Mouse (Mus musculus) gonadal fat pad, adult 2 months (tissue): Measurements from ENCODE around the gene Ccdc88c. TPM values are rescaled to one million over a fixed set of nuclear protein-coding genes. Genes with fewer than 3 reads are reported as not detected.

Experiments
- DNase-seq: peaks from one replicate; pipeline ENCODE4 v3.0.0-alpha.2; 2012; ENCODE audit warnings: low read depth
- polyA plus RNA-seq: library from polyadenylated mRNA; depleted of rRNA; stranded (reverse); fragments of >200 nt; gene quantifications from 2 replicates; pipeline ENCODE4 v1.2.3, GENCODE M21; 2012; rRNA removed

The Ccdc88c gene
- polyA plus RNA-seq, 1 experiment = 5.8 TPM

- DNase-seq = no peak
Observed at GRCm38 (mm10) chr12:100878556-100878955, 150.3 kb downstream of the Ccdc88c start.

DNA sequence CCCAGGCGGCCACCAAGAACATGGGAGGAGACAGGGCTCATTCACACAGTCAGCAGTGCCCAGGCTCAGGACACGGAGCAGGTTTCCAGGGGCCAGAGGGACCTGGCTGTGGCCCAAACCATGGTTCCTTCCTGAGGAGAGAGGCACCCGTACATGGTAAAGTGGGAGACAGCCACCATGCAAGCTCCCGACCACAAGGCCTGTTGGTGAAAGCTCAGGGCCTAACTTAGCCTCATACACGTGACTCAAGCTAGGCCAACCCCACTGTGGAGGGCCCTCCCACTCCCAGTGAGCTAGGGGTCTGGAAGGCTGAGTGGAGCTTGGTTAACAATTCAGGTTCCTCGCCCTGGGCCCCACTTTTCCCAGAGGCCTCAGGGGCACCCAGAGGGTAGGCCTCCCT, 150.9 kb downstream of the Ccdc88c start:
- DNase-seq = no peak

DNA sequence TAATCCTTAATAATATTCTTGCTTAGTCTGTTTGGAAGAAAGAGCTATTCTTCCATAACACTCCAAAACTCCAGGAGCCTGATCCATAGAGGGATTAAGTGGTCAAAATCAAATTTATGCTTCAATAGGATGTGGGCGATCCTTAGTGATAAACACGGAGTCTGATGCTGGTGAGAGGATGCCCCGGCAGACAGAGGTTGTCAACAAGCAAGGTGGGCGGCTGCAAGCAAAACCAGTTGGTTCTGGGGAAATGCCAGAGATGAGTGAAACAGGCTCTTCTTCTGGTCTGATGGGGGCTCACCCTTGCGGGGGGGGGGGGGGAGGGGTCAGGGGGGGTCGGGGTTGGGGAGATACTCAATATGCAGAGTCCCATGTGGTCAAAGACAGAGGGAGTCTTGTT, 152.9 kb downstream of the Ccdc88c start:
- DNase-seq = no peak

GRCm38 (mm10) chr12:100875553-100875952, 153.3 kb downstream of the Ccdc88c start:
- no peak for DNase-seq

DNA sequence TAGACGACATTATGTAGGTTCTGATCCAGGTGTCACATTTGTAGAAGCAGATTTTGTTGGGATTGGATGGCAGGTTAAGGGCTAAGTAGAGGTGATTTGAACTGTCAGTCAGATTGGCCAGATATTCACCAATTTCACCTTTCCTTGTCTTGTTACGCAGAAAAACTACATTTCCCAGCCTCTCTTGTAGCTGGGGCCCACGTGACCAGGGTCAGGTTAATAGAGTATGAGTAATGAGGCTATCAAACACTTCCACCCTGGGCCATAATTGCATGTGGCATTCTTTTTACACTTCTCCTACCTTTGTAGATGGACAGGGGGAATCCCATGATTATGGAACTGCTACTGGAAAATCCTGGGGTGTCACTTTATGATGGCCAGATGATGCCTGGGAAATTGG, 155.2 kb downstream of the Ccdc88c start:
- DNase-seq = no peak

DNA sequence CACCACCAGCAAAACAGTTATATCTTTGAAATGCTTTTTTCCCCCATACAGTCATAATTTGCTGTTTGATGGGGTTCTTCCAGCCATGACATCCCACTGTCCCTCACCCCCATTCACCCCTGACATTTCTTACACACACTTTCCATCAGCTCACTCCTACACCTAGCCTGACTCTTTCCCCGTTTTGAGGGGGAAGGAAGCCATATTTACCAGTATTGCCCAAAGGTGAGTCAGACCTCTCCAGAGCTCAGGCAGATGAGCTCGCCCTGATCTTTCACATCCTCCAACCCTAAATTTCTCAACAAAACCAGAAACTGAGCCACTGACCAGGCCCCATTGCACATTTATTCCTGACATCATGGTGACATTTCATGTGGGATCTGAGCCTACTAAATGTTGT, 157.0 kb downstream of the Ccdc88c start:
- DNase-seq = no peak

DNA sequence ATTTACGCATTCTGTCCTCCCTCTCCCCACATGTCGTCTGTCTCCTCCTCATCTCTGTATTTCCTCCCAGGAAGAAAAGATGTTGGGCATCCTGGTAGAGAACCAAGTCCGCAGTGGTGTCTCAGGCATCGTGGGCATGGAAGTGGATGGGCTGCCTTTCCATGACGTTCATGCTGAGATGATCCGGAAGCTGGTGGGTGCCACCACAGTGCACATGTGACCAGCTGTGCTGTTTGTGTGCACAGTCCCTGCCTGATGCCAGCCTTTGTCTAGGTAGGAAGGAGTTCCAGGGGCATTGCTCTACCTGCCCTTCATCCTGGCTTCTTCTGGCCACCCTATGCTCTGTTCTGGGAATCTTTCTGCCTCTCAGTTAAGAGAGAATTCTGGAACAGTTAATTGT, 157.6 kb downstream of the Ccdc88c start:
- DNase-seq = no peak

DNA sequence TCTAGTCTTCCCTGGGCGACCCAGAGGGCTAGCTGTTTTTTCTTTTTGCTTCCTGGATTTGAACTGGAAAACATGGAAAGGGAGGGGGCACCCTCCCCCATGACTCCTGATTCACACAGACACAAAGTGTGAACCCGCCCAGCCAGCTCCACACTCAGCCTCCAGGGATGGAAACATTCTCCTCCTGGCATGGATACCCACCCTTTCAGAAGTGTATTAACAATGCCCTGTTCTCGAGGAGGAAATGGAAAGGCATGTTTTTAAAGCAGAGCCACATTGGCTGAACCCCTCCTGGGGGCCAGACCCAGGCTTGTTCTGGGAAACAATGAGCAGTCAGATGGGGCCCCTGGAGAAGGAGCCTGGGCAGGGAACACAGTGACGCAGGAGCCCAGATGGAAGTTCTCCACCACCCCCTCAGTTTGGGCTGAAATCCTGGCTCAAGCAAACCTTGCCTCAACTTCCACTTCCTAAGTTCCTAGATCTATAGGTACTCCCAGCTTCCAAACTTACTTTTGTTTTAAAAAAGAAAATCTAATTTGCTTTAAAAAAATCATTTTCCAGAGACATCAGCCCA, 160.7 kb downstream of the Ccdc88c start:
- no peak for DNase-seq

GRCm38 (mm10) chr12:100867097-100867496, 161.8 kb downstream of the Ccdc88c start:
- no peak for DNase-seq

GRCm38 (mm10) chr12:100865509-100866078, 163.3 kb downstream of the Ccdc88c start:
- DNase-seq = no peak

DNA sequence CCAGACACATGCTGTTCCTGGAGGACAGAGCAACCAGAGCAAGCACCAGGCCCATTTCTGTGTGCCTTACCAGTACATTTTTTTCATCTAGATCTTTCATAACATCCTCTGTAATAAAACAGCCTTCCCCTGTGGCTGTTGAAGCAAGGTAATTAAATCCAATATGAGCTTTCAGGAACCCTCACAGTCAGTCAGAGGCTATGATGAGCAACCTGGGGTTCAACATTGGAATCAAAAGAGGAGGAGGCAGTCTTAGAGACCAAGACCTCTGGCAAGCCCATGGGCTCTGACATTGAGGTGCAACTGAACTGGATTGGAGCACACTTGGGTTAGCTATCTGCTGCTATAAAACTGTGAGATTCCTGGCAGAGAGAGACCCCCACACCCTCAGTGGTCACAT, 163.8 kb downstream of the Ccdc88c start:
- no peak for DNase-seq

GRCm38 (mm10) chr12:100862856-100863446, 165.9 kb downstream of the Ccdc88c start:
- DNase-seq = no peak

GRCm38 (mm10) chr12:100862272-100862671, 166.6 kb downstream of the Ccdc88c start:
- no peak for DNase-seq

Other genes starting within 250 kb of the Ccdc88c start
- 9.2 and 12.0 TPM in 2 replicates for gene Dglucy, start 250.0 kb downstream of the Ccdc88c start, polyA plus RNA-seq
- 1.2 and 1.6 TPM in 2 replicates for gene Gpr68, start 120.9 kb downstream of the Ccdc88c start, polyA plus RNA-seq
- gene Ppp4r3a, start 54.6 kb upstream of the Ccdc88c start, polyA plus RNA-seq = 8.5 and 10.5 TPM in 2 replicates